Mouse (Mus musculus) liver, postnatal 0 days (tissue): Measurements from ENCODE around the gene Afdn.

ENCODE experiments used
- CTCF ChIP-seq: sonication (generic); IDR thresholded peaks from 2 replicates; pipeline ENCODE4 v1.5.1; 2016; ENCODE audit warnings: antibody characterized with exemption, low read depth
- EP300 ChIP-seq: IDR thresholded peaks from 2 replicates; pipeline ENCODE4 v1.6.1; 2016; ENCODE audit warnings: antibody characterized with exemption, low read depth, mild to moderate bottlenecking

GRCm38 (mm10) chr17:13738916-13739315, 21.4 kb upstream of the Afdn start:
- TF ChIP-seq CTCF (no peak), EP300 (no peak)
